ENCODE assay signal across 8 mouse cellular contexts in the genomic region with DNA sequence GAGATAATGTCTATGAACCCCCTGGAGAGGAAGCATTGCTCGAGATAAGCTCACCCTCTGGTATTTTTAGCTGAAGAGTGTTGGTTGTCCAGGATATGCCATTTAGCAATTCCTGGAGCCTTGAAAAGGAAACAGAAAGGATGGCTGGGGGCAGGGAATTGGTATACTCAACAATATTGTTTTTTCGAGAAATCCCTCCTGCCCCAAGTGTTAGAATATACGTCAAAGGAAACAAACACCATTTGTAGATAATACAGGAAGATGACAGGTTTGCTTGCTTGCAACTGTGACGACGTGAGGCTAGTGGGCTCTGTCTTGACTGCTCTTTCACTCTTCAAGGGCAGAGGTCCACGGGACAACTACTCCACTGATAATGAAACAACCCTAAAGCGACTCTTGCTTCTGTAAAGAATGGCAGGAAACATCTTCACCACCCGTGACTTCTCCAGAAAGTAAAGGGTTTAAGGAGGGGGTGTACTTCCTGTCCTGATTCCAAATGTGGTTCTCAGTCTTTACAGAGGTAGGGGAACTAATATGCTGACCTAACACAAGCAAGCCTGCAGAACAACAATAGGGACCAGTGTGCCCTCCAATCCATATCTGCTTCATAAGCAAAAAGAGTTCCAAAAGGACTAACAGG.
DNase-seq lines count a peak whose midpoint lies in the region; ATAC-seq and TF ChIP-seq lines count a peak whose summit lies in the region.

No protein-coding gene starts in this region.

- H3K4me3 ChIP-seq in spleen, adult 2 months (ENCODE audit: extremely low read depth, insufficient read depth, insufficient read length): no peak overlapping the region
- H3K4me3 ChIP-seq in heart, embryonic 12.5 days: no peak overlapping the region
- no peak overlapping the region for H3K4me3 ChIP-seq in forebrain, embryonic 16.5 days (replicated peaks; ENCODE audit: low read length)
- no peak overlapping the region for H3K4me3 ChIP-seq in limb, embryonic 10.5 days

- no peaks in the 10 kb centered on the region for H3K36me3 ChIP-seq in spleen, adult 2 months (ENCODE audit: control insufficient read depth, insufficient read depth, low read length)
- no peaks in the 10 kb centered on the region for H3K36me3 ChIP-seq in heart, embryonic 12.5 days
- no peaks in the 10 kb centered on the region for H3K36me3 ChIP-seq in forebrain, embryonic 16.5 days (ENCODE audit: control insufficient read depth, insufficient read depth)
- H3K36me3 ChIP-seq in limb, embryonic 10.5 days: no peaks in the 10 kb centered on the region

- peak overlapping the region; percentile 33 for H3K4me2 ChIP-seq in heart, embryonic 12.5 days
- H3K4me2 ChIP-seq in forebrain, embryonic 16.5 days (ENCODE audit: low read length): no peak overlapping the region

- no peak for DNase-seq in spleen, adult 2 months (ENCODE audit: low read depth in 1 of 2, low spot score in 2 of 2)
- DNase-seq in spleen, postnatal 14 days (ENCODE audit: low spot score in 2 of 2): no peak
- DNase-seq in kidney, postnatal 25 days: peak; percentile 42 to 50
- DNase-seq in ovary, postnatal 14 days (ENCODE audit: low spot score): no peak
- DNase-seq in limb, embryonic 10.5 days (ENCODE audit: low spot score): no peak

- TF ChIP-seq CTCF in spleen, adult 2 months (IDR thresholded peaks at IDR 0.05; ENCODE audit: extremely low read depth, insufficient read depth, insufficient read length, insufficient replicate concordance): no peak

- ATAC-seq in heart, embryonic 12.5 days (ENCODE audit: insufficient number of reproducible peaks, low FRiP score): peak; percentile 63
- 0 out of 2 replicates have a peak, but pooled peaks have one; percentile 31 for ATAC-seq in neutrophil, adult 5-6 weeks (ENCODE audit: extremely low read depth, insufficient number of reproducible peaks, low FRiP score, poor library complexity, severe bottlenecking)
- no peak for ATAC-seq in forebrain, embryonic 16.5 days

- no peaks in the 10 kb centered on the region for H3K9me3 ChIP-seq in heart, embryonic 12.5 days (replicated peaks)
- H3K9me3 ChIP-seq in forebrain, embryonic 16.5 days (ENCODE audit: control insufficient read depth, low read length): no peaks in the 10 kb centered on the region
- no peaks in the 10 kb centered on the region for H3K9me3 ChIP-seq in limb, embryonic 10.5 days (replicated peaks)

- WGBS in spleen, adult 2 months: 5% methylated on average over 8 of the region's 8 CpGs
- WGBS in heart, embryonic 12.5 days: 16% methylated on average over 8 of the region's 8 CpGs
- WGBS in forebrain, embryonic 16.5 days: 84% methylated on average over 8 of the region's 8 CpGs
- 80% methylated on average over 8 of the region's 8 CpGs for WGBS in limb, embryonic 10.5 days

- H3K27me3 ChIP-seq in spleen, adult 2 months (ENCODE audit: control insufficient read depth, insufficient read depth, low read length): no peaks in the 10 kb centered on the region
- H3K27me3 ChIP-seq in heart, embryonic 12.5 days (replicated peaks): no peaks in the 10 kb centered on the region
- no peaks in the 10 kb centered on the region for H3K27me3 ChIP-seq in forebrain, embryonic 16.5 days (replicated peaks; ENCODE audit: control insufficient read depth, insufficient read depth, low read length)
- H3K27me3 ChIP-seq in limb, embryonic 10.5 days (ENCODE audit: low read depth, poor library complexity, severe bottlenecking): no peaks in the 10 kb centered on the region

- H3K4me1 ChIP-seq in spleen, adult 2 months (ENCODE audit: control insufficient read depth, insufficient read depth, insufficient read length): peaks cover 10% of the 10 kb centered on the region
- H3K4me1 ChIP-seq in heart, embryonic 12.5 days (replicated peaks): peaks cover 18% of the 10 kb centered on the region
- H3K4me1 ChIP-seq in forebrain, embryonic 16.5 days (replicated peaks; ENCODE audit: control insufficient read depth, insufficient read depth, low read length): no peaks in the 10 kb centered on the region
- peaks cover under 1% of the 10 kb centered on the region for H3K4me1 ChIP-seq in limb, embryonic 10.5 days

- H3K9ac ChIP-seq in heart, embryonic 12.5 days: no peak overlapping the region
- H3K9ac ChIP-seq in forebrain, embryonic 16.5 days (replicated peaks; ENCODE audit: low read depth, low read length): no peak overlapping the region

- H3K27ac ChIP-seq in spleen, adult 2 months (ENCODE audit: insufficient read depth, low read length): peak overlapping the region; percentile 54
- H3K27ac ChIP-seq in heart, embryonic 12.5 days (ENCODE audit: poor library complexity, severe bottlenecking): peak overlapping the region; percentile 51
- H3K27ac ChIP-seq in forebrain, embryonic 16.5 days (ENCODE audit: low read length): no peak overlapping the region
- no peak overlapping the region for H3K27ac ChIP-seq in limb, embryonic 10.5 days

- no peak for TF ChIP-seq POLR2A in spleen, adult 2 months (IDR thresholded peaks at IDR 0.05; ENCODE audit: low read depth, low read length)

Comparison
In these comparisons a context has a peak if more than half of its experiments do, and no peak if none do; other contexts are left out.
1. DNase-seq: peak in kidney, postnatal 25 days (2 of 2); none in spleen, adult 2 months (0 of 2), spleen, postnatal 14 days (0 of 2), ovary, postnatal 14 days (single experiment) and limb, embryonic 10.5 days (single experiment).
2. H3K27ac ChIP-seq: peak in spleen, adult 2 months (single experiment) and heart, embryonic 12.5 days (single experiment); none in forebrain, embryonic 16.5 days (single experiment) and limb, embryonic 10.5 days (single experiment).